Comparison of ENCODE assay signal across 18 mouse cellular contexts in the genomic region with DNA sequence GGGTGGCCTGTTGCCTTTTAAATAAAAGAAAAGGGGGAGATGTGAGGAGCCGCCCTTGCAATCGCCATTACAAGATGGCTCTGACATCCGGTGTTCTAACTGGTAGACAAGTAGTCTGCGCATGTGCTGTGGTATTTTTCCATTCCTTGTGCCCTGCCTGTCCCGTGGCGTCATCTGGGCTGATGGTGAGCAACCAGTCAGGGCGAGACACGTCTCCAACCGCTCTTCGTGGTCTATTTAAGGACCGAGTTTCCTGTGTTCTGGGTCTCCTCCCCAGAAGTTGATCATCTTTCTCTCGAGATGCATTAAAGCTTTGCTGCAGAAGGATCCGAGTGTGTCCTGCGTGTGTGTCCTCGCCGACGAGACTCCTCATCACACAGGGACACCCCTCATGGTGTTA. TPM values are rescaled to one million over a fixed set of nuclear protein-coding genes. Genes with fewer than 3 reads are reported as not detected.
DNase-seq lines count a peak whose midpoint lies in the region; TF ChIP-seq lines count a peak whose summit lies in the region.
"Not testable (repeated sequence)": the region's sequence is repeated elsewhere in the genome, so short reads cannot be mapped to it uniquely, and the experiment has no call there.
"Had no signal": no experiment of that assay in that cellular context is flagged by ENCODE, and none has a peak within 500 bp of the region (broad histone marks: within the 10 kb centered on the region; RNA-seq: fewer than 3 reads in every experiment).

No protein-coding gene starts in this region.

- not testable (repeated sequence) for H3K4me3 ChIP-seq in MEL (ENCODE audit: control insufficient read depth in 1 of 2, insufficient read depth in 1 of 2, low read depth in 2 of 2, low read length in 2 of 2)

- H3K27ac ChIP-seq in MEL (ENCODE audit: control insufficient read depth, low read depth, low read length) = not testable (repeated sequence)

- DNase-seq in 416B (ENCODE audit: low read depth) (peak; percentile 52), A20 (ENCODE audit: low read depth, low spot score) (peak; percentile 51), MEL (ENCODE audit: low read depth, low spot score) (peak; percentile 53)
- peak; percentile 33 to 40 for DNase-seq in B cell, adult 2 months
- DNase-seq in T-cell, adult 2 months (ENCODE audit: low spot score) = peak; percentile 41
- DNase-seq in natural killer cell, adult 2 months (ENCODE audit: low spot score in 2 of 2) = peak; percentile 3 to 14

- not testable (repeated sequence) for TF ChIP-seq POLR2A in MEL (IDR thresholded peaks at IDR 0.05; ENCODE audit: control insufficient read depth in 1 of 2, insufficient read depth in 1 of 2, low read depth in 1 of 2, low read length in 2 of 2, poor library complexity in 1 of 2)

- not testable (repeated sequence) for H3K27me3 ChIP-seq in MEL (ENCODE audit: control insufficient read depth in 1 of 2, insufficient read depth in 2 of 2, low read length in 2 of 2)

- H3K9ac ChIP-seq in MEL (ENCODE audit: control insufficient read depth, low read depth, low read length, poor library complexity, severe bottlenecking) = not testable (repeated sequence)

- not testable (repeated sequence) for TF ChIP-seq RAD21 in MEL (IDR thresholded peaks at IDR 0.05; ENCODE audit: low read depth, low read length)

- H3K79me2 ChIP-seq in MEL (ENCODE audit: control insufficient read depth, insufficient read depth, low read length, poor library complexity) = not testable (repeated sequence)

- TF ChIP-seq CTCF in MEL (IDR thresholded peaks at IDR 0.05 in 2 of 3, conservative IDR thresholded peaks at IDR 0.05 in 1 of 3; ENCODE audit: control insufficient read depth in 1 of 3, insufficient read depth in 1 of 3, low read depth in 2 of 3, low read length in 3 of 3, poor library complexity in 1 of 3, severe bottlenecking in 1 of 3) = not testable (repeated sequence)

- not testable (repeated sequence) for TF ChIP-seq EP300 in MEL (IDR thresholded peaks at IDR 0.05; ENCODE audit: low read depth in 1 of 2, low read length in 2 of 2)

- H3K9me3 ChIP-seq in MEL (replicated peaks; ENCODE audit: insufficient read depth, low read length) = not testable (repeated sequence)

- H3K36me3 ChIP-seq in MEL (ENCODE audit: control insufficient read depth in 1 of 2, insufficient read depth in 2 of 2, low read length in 2 of 2) = not testable (repeated sequence)

- H3K4me1 ChIP-seq in MEL (ENCODE audit: control insufficient read depth in 1 of 2, insufficient read depth in 2 of 2, low read length in 2 of 2) = not testable (repeated sequence)

RNA-seq across cellular contexts. Expression of a gene that starts 6.8 kb away (rescaled TPM):
- 0.04 and 0.07 TPM in 2 replicates for total RNA-seq in MEL (2012; rRNA removed)
- polyA plus RNA-seq in MEL (2012; ENCODE audit: insufficient read depth in 1 of 2, insufficient read length in 2 of 2, low read depth in 1 of 2, low replicate concordance in 2 of 2, missing spikeins in 1 of 2) = under 1 TPM in 1 of 2 experiments, not detected in 1; 0.10 TPM
- total RNA-seq: adrenal gland, adult 2 months; adrenal gland, postnatal 10 days; adrenal gland, postnatal 14 days; adrenal gland, postnatal 25 days; adrenal gland, postnatal 36 days; adrenal gland, postnatal 4 days; ES-E14; G1E had no signal
- polyA plus RNA-seq: adrenal gland, adult 2 months; brain, embryonic 14.5 days; C2C12; cerebellum, adult 2 months; G1E; Patski had no signal
